Mouse (Mus musculus): Measurements from ENCODE around the gene Bcl10. TPM values are rescaled to one million over a fixed set of nuclear protein-coding genes. Genes with fewer than 3 reads are reported as not detected.
"Not testable (repeated sequence)": the region's sequence is repeated elsewhere in the genome, so short reads cannot be mapped to it uniquely, and the experiment has no call there.

Bcl10 gene
- polyA plus RNA-seq (2015; fragmentation: Nextera tagmentation; extraction: Ambion mirVana) = 38.6 and 49.2 TPM in 2 replicates

DNA sequence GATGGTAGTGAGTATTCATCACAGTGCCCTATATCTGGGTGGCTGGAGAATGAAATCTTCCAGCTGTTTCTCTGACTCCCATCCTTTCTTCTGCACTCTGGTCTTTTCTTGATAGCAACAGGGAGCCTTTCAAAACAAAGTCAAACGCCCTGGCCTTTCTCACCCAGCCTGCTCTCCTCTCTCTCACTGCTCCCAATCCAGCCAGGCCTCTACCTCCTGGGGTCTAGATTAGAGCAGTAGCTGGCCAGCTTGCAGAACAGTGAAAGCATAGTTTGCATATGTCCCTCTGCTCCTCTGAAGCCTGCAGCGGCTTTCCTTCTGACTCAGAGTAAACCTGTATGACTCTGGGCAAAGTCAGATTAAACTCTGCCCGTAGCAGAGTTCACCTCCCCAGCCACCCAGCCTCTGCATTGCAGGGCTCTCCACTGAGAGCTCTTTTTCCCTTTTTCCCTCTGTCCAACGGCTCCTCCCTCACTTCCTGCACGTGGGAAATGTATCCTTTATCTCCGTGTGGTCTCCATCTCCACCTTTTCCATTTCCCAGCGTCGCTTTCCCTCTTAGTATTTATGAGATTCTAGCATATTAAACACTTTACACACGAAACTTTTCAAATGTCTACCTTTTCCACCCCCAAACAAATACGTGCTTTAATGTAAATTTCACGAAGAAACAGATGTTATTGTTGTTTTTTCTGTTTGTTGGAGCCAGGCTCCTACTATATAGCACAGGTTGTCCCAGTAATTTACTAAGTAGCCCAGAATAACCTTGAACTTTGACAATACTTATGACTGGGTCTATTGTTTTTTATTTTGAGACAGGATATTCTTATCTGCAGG, at the start of gene Bcl10:
TSS of gene Bcl10 (plus strand) at position 786 of the 836 bp plus-strand sequence.
- peaks cover 11% of the 10 kb centered on the region for H3K4me1 ChIP-seq (replicated peaks; ENCODE audit: control insufficient read depth, insufficient read depth, low read length)
- peak within 1 kb of the TSS; percentile 65 for H3K4me2 ChIP-seq (ENCODE audit: low read length)
- H3K4me3 ChIP-seq (replicated peaks; ENCODE audit: low read length) = peak within 1 kb of the TSS; percentile 90
- no peaks in the 10 kb centered on the region for H3K36me3 ChIP-seq (ENCODE audit: control insufficient read depth, insufficient read depth)
- 0 out of 2 replicates have a peak, but pooled peaks cover 4% of the 10 kb centered on the region for H3K27me3 ChIP-seq (replicated peaks; ENCODE audit: control insufficient read depth, insufficient read depth, low read length)
- peaks cover 2% of the 10 kb centered on the region; the same call in 1 of the 2 replicates for H3K9me3 ChIP-seq (ENCODE audit: control insufficient read depth, low read length)
- ATAC-seq = no peak
- peak within 1 kb of the TSS; percentile 56 for H3K27ac ChIP-seq (ENCODE audit: low read length)
- peak within 1 kb of the TSS; percentile 54 for H3K9ac ChIP-seq (replicated peaks; ENCODE audit: low read depth, low read length)
- 31% methylated on average over 11 of the region's 11 CpGs for WGBS

DNA sequence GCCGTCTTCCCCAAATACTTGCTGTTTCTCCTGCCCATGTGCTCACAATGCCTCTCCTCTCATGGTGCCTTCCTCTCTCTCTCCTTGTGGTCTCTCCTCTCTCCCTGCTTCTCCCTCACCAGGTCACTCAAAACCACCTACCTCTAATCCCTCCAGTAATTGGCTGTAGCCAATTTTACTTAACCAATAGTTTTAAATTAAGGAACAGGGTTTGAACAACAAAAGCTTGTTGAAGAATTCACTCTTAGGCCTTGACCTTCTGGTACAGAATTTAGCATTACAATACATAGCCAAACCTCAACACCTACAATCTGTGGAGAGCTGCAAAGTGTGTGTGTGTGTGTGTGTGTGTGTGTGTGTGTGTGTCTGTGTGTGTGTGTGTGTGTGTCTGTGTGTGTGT, 49.3 kb upstream of the Bcl10 start:
- WGBS = 74% methylated on average over 1 of the region's 1 CpGs
- ATAC-seq = no peak
- Histone ChIP-seq H3K36me3 (ENCODE audit: control insufficient read depth, insufficient read depth) (no peaks in the 10 kb centered on the region), H3K9ac (replicated peaks; ENCODE audit: low read depth, low read length) (no peak overlapping the region), H3K4me3 (replicated peaks; ENCODE audit: low read length) (no peak overlapping the region), H3K27me3 (replicated peaks; ENCODE audit: control insufficient read depth, insufficient read depth, low read length) (no peaks in the 10 kb centered on the region), H3K27ac (ENCODE audit: low read length) (no peak overlapping the region), H3K4me2 (ENCODE audit: low read length) (no peak overlapping the region), H3K4me1 (replicated peaks; ENCODE audit: control insufficient read depth, insufficient read depth, low read length) (no peaks in the 10 kb centered on the region), H3K9me3 (ENCODE audit: control insufficient read depth, low read length) (no peaks in the 10 kb centered on the region)

DNA sequence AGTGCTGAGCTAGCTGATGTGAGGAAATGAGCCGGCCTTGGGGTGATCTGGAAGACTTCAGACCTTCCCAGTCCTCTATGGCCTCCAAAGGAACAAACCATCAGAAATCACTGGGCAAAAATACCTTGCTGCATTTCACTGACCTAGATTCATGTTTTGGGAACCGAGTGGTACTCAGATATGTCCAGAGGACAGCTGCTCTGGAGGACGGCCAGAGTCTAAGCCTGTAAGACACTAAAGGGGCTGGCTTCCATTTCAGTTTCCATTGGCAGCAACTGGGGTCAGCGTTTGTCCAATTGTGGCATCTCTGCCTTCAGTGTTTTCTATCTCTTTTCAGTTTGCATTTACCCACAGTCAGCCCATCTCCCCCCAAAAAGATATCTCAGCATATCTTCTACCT, 48.5 kb upstream of the Bcl10 start:
- no peak for ATAC-seq
- no peak overlapping the region for H3K9ac ChIP-seq (replicated peaks; ENCODE audit: low read depth, low read length)
- no peaks in the 10 kb centered on the region for H3K9me3 ChIP-seq (ENCODE audit: control insufficient read depth, low read length)
- H3K4me3 ChIP-seq (replicated peaks; ENCODE audit: low read length) = no peak overlapping the region
- no peaks in the 10 kb centered on the region for H3K36me3 ChIP-seq (ENCODE audit: control insufficient read depth, insufficient read depth)
- H3K4me1 ChIP-seq (replicated peaks; ENCODE audit: control insufficient read depth, insufficient read depth, low read length) = no peaks in the 10 kb centered on the region
- 85% methylated on average over 4 of the region's 4 CpGs for WGBS
- no peak overlapping the region for H3K4me2 ChIP-seq (ENCODE audit: low read length)
- H3K27me3 ChIP-seq (replicated peaks; ENCODE audit: control insufficient read depth, insufficient read depth, low read length) = no peaks in the 10 kb centered on the region
- no peak overlapping the region for H3K27ac ChIP-seq (ENCODE audit: low read length)

DNA sequence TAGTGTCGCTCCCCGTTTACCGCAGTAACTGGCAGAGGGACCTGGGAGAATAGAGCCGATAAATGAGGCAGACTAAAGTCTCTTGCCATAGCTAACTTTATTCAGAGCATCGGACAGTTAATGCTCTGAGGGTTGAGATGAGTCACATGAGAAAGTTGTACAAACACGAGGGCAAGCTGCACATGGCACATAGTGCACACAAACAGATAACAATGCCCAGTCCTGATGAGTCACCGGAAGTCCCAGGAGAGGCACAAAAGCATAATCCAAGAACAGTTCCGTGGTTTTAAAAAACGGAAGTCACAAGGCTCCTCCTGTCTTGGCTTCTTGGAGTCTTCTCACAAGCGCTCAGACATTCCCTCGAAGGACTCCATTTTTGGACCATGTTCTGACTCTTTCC, 46.5 kb upstream of the Bcl10 start:
- no peak overlapping the region for H3K27ac ChIP-seq (ENCODE audit: low read length)
- H3K9me3 ChIP-seq (ENCODE audit: control insufficient read depth, low read length) = no peaks in the 10 kb centered on the region
- ATAC-seq = no peak
- no peaks in the 10 kb centered on the region for H3K4me1 ChIP-seq (replicated peaks; ENCODE audit: control insufficient read depth, insufficient read depth, low read length)
- H3K4me3 ChIP-seq (replicated peaks; ENCODE audit: low read length) = no peak overlapping the region
- no peaks in the 10 kb centered on the region for H3K36me3 ChIP-seq (ENCODE audit: control insufficient read depth, insufficient read depth)
- H3K27me3 ChIP-seq (replicated peaks; ENCODE audit: control insufficient read depth, insufficient read depth, low read length) = no peaks in the 10 kb centered on the region
- WGBS = 85% methylated on average over 11 of the region's 11 CpGs
- no peak overlapping the region for H3K4me2 ChIP-seq (ENCODE audit: low read length)
- no peak overlapping the region for H3K9ac ChIP-seq (replicated peaks; ENCODE audit: low read depth, low read length)

DNA sequence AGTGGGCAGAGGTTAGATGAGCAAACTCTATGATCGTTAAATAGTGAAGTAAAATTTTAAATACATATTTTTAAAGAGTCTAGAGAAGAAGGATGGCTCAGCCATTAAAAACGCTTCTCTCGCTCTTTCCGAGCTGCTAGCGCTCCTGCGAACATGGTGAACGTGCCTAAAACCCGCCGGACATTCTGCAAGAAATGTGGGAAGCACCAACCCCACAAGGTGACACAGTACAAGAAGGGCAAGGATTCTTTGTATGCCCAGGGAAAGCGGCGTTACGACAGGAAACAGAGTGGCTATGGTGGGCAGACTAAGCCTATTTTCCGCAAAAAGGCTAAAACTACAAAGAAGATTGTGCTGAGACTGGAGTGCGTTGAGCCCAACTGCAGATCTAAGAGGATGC, 43.7 kb upstream of the Bcl10 start:
- not testable (repeated sequence) for H3K36me3 ChIP-seq (ENCODE audit: control insufficient read depth, insufficient read depth); H3K4me3 ChIP-seq (replicated peaks; ENCODE audit: low read length); ATAC-seq; H3K27ac ChIP-seq (ENCODE audit: low read length); H3K4me2 ChIP-seq (ENCODE audit: low read length); H3K27me3 ChIP-seq (replicated peaks; ENCODE audit: control insufficient read depth, insufficient read depth, low read length); H3K9me3 ChIP-seq (ENCODE audit: control insufficient read depth, low read length); H3K9ac ChIP-seq (replicated peaks; ENCODE audit: low read depth, low read length)
- peaks cover 14% of the 10 kb centered on the region for H3K4me1 ChIP-seq (replicated peaks; ENCODE audit: control insufficient read depth, insufficient read depth, low read length)
- 85% methylated on average over 13 of the region's 14 CpGs for WGBS

DNA sequence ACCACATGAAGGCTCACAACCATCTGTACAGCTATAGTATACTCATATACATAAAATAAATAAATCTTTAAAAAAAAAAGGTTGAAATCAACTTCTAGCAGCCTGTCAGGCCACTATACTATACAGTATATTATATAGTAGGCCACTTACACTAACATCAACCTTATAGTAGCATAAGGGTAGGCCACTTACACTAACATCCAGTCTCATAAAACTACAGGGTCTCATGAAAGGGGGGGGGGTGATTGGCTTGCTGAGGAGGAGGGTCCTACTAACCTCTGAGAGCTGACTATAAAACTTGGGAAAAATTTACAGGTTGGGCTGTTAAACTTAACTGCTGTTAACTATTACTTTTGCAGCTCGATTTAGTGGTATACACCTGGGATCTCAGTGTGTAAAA, 42.3 kb upstream of the Bcl10 start:
- Histone ChIP-seq H3K9me3 (ENCODE audit: control insufficient read depth, low read length) (no peaks in the 10 kb centered on the region), H3K4me2 (ENCODE audit: low read length) (no peak overlapping the region), H3K27ac (ENCODE audit: low read length) (no peak overlapping the region), H3K27me3 (replicated peaks; ENCODE audit: control insufficient read depth, insufficient read depth, low read length) (no peaks in the 10 kb centered on the region), H3K4me3 (replicated peaks; ENCODE audit: low read length) (no peak overlapping the region), H3K9ac (replicated peaks; ENCODE audit: low read depth, low read length) (no peak overlapping the region), H3K36me3 (ENCODE audit: control insufficient read depth, insufficient read depth) (no peaks in the 10 kb centered on the region), H3K4me1 (replicated peaks; ENCODE audit: control insufficient read depth, insufficient read depth, low read length) (peaks cover 16% of the 10 kb centered on the region)
- ATAC-seq = no peak
- 84% methylated on average over 1 of the region's 1 CpGs for WGBS

DNA sequence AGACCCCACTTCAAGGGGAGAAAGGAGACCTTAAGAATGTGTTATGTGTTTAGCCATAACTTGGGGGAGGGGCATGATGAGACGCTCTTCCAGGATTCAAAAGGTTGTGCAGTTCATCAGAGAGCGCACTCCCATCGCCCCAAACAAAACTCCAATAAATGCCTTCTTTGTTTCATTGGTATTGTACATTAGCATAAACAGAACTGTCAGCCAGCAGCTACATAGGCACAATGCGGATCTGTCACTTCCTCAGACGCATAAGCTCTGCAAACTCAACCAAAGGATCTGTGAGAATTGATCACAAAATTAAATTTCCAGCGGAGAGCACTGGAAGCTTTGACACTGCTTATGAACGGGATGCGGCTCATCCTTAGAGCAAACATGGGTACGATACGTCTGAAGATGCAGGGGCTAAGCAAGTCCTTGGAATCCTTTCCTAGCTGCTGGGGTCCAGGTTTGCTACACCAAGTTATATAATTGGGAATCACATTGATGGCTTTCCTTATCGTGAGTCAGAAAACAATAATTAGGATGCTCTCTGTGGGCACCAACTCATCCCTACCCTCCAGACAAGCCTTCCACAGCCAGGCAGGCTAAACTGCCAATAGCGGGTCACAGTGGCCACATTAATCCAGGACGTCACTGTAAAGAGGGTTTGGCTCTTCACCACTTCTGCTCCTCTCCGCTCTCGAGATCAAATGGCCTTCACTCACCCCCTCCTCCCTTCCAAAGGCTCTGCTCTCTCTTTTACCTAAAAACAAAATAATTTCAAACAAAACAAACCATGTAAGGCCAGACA, 40.3 kb upstream of the Bcl10 start:
- Histone ChIP-seq H3K27ac (ENCODE audit: low read length) (0 out of 2 replicates have a peak overlapping the region, but pooled peaks have one; percentile 21), H3K27me3 (replicated peaks; ENCODE audit: control insufficient read depth, insufficient read depth, low read length) (no peaks in the 10 kb centered on the region), H3K4me3 (replicated peaks; ENCODE audit: low read length) (no peak overlapping the region), H3K4me1 (replicated peaks; ENCODE audit: control insufficient read depth, insufficient read depth, low read length) (peaks cover 29% of the 10 kb centered on the region), H3K9me3 (ENCODE audit: control insufficient read depth, low read length) (no peaks in the 10 kb centered on the region), H3K36me3 (ENCODE audit: control insufficient read depth, insufficient read depth) (no peaks in the 10 kb centered on the region), H3K9ac (replicated peaks; ENCODE audit: low read depth, low read length) (no peak overlapping the region), H3K4me2 (ENCODE audit: low read length) (no peak overlapping the region)
- no peak for ATAC-seq
- 51% methylated on average over 15 of the region's 15 CpGs for WGBS

DNA sequence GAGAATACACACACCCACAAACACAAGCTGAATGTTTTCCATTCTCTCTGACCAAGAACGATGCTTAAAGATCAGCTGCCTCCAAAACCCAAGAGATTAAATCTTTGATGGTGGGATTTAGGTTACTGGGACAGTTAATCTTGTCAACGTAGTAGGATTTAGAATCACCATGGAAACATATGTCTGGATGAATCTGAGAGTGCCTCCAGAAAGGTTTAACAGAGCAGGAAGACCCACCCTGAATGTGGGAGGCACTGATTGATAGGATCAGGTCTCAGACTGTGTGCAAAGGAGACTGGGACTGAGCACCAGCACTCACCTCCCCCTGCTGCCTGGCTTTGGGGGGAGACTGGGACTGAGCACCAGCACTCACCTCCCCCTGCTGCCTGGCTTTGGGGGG, 39.4 kb upstream of the Bcl10 start:
- Histone ChIP-seq H3K4me1 (replicated peaks; ENCODE audit: control insufficient read depth, insufficient read depth, low read length) (peaks cover 32% of the 10 kb centered on the region), H3K4me3 (replicated peaks; ENCODE audit: low read length) (no peak overlapping the region), H3K36me3 (ENCODE audit: control insufficient read depth, insufficient read depth) (no peaks in the 10 kb centered on the region), H3K27ac (ENCODE audit: low read length) (no peak overlapping the region), H3K4me2 (ENCODE audit: low read length) (no peak overlapping the region), H3K27me3 (replicated peaks; ENCODE audit: control insufficient read depth, insufficient read depth, low read length) (no peaks in the 10 kb centered on the region), H3K9ac (replicated peaks; ENCODE audit: low read depth, low read length) (no peak overlapping the region), H3K9me3 (ENCODE audit: control insufficient read depth, low read length) (no peaks in the 10 kb centered on the region)
- ATAC-seq = no peak
- 19% methylated on average over 2 of the region's 2 CpGs for WGBS

DNA sequence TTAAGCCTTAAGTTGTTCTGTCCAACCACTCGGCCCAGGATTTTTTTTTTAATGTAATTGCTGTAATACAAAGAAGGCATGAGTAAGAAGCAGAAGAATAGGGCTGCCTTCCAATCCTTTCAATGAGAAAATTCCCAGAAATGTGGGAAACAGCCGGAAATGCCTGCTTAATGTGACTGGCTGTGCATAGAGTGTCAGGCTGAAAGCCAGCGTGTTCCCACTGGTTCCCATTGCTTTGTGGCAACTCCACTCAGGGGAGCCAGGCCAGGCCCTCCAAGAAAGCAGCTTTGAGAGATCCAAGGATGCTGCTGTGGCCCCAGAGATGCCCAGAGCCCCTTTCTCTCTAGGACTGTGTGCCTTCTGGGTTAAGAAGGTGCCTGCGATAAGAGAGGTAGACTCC, 37.2 kb upstream of the Bcl10 start:
- peak; percentile 80 for ATAC-seq
- no peaks in the 10 kb centered on the region for H3K36me3 ChIP-seq (ENCODE audit: control insufficient read depth, insufficient read depth)
- peak overlapping the region; percentile 72 for H3K27ac ChIP-seq (ENCODE audit: low read length)
- H3K27me3 ChIP-seq (replicated peaks; ENCODE audit: control insufficient read depth, insufficient read depth, low read length) = no peaks in the 10 kb centered on the region
- H3K9ac ChIP-seq (replicated peaks; ENCODE audit: low read depth, low read length) = no peak overlapping the region
- peaks cover 33% of the 10 kb centered on the region for H3K4me1 ChIP-seq (replicated peaks; ENCODE audit: control insufficient read depth, insufficient read depth, low read length)
- WGBS = 10% methylated on average over 4 of the region's 4 CpGs
- no peak overlapping the region for H3K4me3 ChIP-seq (replicated peaks; ENCODE audit: low read length)
- no peaks in the 10 kb centered on the region for H3K9me3 ChIP-seq (ENCODE audit: control insufficient read depth, low read length)
- no peak overlapping the region for H3K4me2 ChIP-seq (ENCODE audit: low read length)

All from forebrain, embryonic 16.5 days (tissue).